Mouse (Mus musculus): ENCODE results near the gene Ache. TPM values are rescaled to one million over a fixed set of nuclear protein-coding genes. Genes with fewer than 3 reads are reported as not detected.

The Ache gene
- polyA plus RNA-seq, 1 experiment from 2014 or later: 2.3 TPM

GRCm38 (mm10) chr5:137303609-137304008, 16.3 kb downstream of the Ache start:
- Histone ChIP-seq H3K27ac (no peak overlapping the region), H3K36me3 (replicated peaks) (peaks cover 79% of the 10 kb centered on the region), H3K27me3 (ENCODE audit: poor library complexity, severe bottlenecking) (no peaks in the 10 kb centered on the region), H3K4me1 (peaks cover 54% of the 10 kb centered on the region), H3K9me3 (peaks cover under 1% of the 10 kb centered on the region; the same call in 1 of the 2 replicates), H3K4me3 (peak overlapping the region; percentile 95; the same call in 1 of the 2 replicates)
- WGBS: 90% methylated on average over 4 of the region's 4 CpGs
- no peak for DNase-seq (ENCODE audit: extremely low spot score, low spot score)

GRCm38 (mm10) chr5:137304165-137304564, 16.8 kb downstream of the Ache start:
- WGBS: 88% methylated on average over 3 of the region's 3 CpGs
- Histone ChIP-seq H3K36me3 (replicated peaks) (peaks cover 79% of the 10 kb centered on the region), H3K9me3 (peaks cover 6% of the 10 kb centered on the region; the same call in 1 of the 2 replicates), H3K27me3 (ENCODE audit: poor library complexity, severe bottlenecking) (no peaks in the 10 kb centered on the region), H3K27ac (no peak overlapping the region), H3K4me1 (peaks cover 54% of the 10 kb centered on the region), H3K4me3 (peak overlapping the region; percentile 95; the same call in 1 of the 2 replicates)
- DNase-seq (ENCODE audit: extremely low spot score, low spot score): no peak

DNA sequence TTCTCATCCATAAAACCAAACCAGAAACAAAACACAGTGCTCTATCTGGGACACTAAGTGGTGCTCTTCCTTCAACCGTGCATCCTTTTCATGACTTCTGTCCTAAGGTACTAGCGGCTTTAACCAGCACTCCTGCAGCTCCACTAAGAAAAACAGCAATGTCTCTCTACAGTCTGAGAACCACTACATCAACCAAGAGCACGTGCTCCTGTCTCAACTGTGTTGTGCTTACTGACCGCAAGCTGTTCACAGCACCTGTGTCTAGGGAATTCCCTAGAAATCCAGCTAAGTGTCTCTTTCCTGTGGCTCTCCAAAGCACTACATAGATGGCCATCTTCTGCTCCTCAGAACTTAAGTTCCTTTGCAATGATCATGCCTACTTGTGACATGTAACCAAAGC, 17.5 kb downstream of the Ache start:
- peaks cover 79% of the 10 kb centered on the region for H3K36me3 ChIP-seq (replicated peaks)

GRCm38 (mm10) chr5:137305822-137306221, 18.5 kb downstream of the Ache start:
- Histone ChIP-seq H3K9me3 (peaks cover 7% of the 10 kb centered on the region; the same call in 1 of the 2 replicates), H3K27ac (no peak overlapping the region), H3K27me3 (ENCODE audit: poor library complexity, severe bottlenecking) (no peaks in the 10 kb centered on the region), H3K4me1 (peaks cover 54% of the 10 kb centered on the region), H3K36me3 (replicated peaks) (peaks cover 79% of the 10 kb centered on the region), H3K4me3 (peak overlapping the region; percentile 95)
- WGBS: 84% methylated on average over 3 of the region's 3 CpGs
- no peak for DNase-seq (ENCODE audit: extremely low spot score, low spot score)

More for the DNA sequence above, 17.5 kb downstream of the Ache start:
- H3K27me3 ChIP-seq (ENCODE audit: poor library complexity, severe bottlenecking): no peaks in the 10 kb centered on the region
- WGBS: 83% methylated on average over 4 of the region's 4 CpGs
- H3K27ac ChIP-seq: no peak overlapping the region
- H3K4me3 ChIP-seq: peak overlapping the region; percentile 95
- DNase-seq (ENCODE audit: extremely low spot score, low spot score): no peak
- peaks cover 7% of the 10 kb centered on the region; the same call in 1 of the 2 replicates for H3K9me3 ChIP-seq
- H3K4me1 ChIP-seq: peaks cover 54% of the 10 kb centered on the region

DNA sequence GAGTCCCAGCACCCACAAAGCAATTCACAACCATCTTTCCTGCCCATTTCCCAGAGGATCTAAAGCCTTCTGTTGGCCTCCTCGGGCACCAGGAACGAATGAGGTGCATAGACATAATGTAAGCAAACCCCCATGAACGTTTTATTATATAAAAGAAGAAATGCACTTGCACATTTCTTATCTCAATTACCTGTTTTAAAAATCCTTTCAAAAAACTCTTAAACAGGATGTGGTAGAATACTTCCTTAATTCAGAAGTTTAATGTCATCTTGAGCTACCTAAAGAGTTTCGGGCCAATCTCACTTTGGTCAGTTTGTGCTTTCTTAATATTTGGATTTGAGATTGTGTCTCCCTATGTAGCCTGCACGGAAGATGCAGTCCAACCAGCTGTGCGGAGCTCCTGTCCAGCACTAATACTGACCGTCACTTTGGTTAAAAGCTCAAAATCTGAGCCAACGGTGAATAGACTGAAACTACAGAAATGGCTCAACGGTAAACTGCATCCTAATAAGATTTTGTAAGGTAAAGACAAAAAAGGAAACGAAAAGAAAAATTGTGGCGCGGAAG, 19.2 kb downstream of the Ache start:
- Histone ChIP-seq H3K4me3 (peak overlapping the region; percentile 95), H3K9me3 (peaks cover 7% of the 10 kb centered on the region; the same call in 1 of the 2 replicates), H3K36me3 (replicated peaks) (peaks cover 79% of the 10 kb centered on the region), H3K27me3 (ENCODE audit: poor library complexity, severe bottlenecking) (no peaks in the 10 kb centered on the region), H3K4me1 (peaks cover 50% of the 10 kb centered on the region), H3K27ac (peak overlapping the region; percentile 97)
- 21% methylated on average over 12 of the region's 12 CpGs for WGBS
- DNase-seq (ENCODE audit: extremely low spot score, low spot score): no peak

- Histone ChIP-seq H3K36me3 (replicated peaks) (peaks cover 79% of the 10 kb centered on the region), H3K9me3 (peaks cover 7% of the 10 kb centered on the region; the same call in 1 of the 2 replicates), H3K27me3 (ENCODE audit: poor library complexity, severe bottlenecking) (no peaks in the 10 kb centered on the region), H3K4me3 (peak within 1 kb of the TSS; percentile 95), H3K4me1 (peaks cover 52% of the 10 kb centered on the region), H3K27ac (peak within 1 kb of the TSS; percentile 97)
- WGBS: under 1% methylated on average over 69 of the region's 72 CpGs
- peak; percentile 94 for DNase-seq (ENCODE audit: extremely low spot score, low spot score)
Measured at GRCm38 (mm10) chr5:137307071-137307912, 20.0 kb downstream of the Ache start, which contains the start of gene Srrt. Gene Srrt (minus strand): TSS chr5:137307674.

GRCm38 (mm10) chr5:137308356-137308755, 21.0 kb downstream of the Ache start:
- H3K9me3 ChIP-seq: peaks cover 7% of the 10 kb centered on the region; the same call in 1 of the 2 replicates
- H3K4me1 ChIP-seq: peaks cover 60% of the 10 kb centered on the region
- peak overlapping the region; percentile 97 for H3K27ac ChIP-seq
- peaks cover 75% of the 10 kb centered on the region for H3K36me3 ChIP-seq (replicated peaks)
- WGBS: 93% methylated on average over 4 of the region's 4 CpGs
- H3K4me3 ChIP-seq: peak overlapping the region; percentile 95
- no peak for DNase-seq (ENCODE audit: extremely low spot score, low spot score)
- no peaks in the 10 kb centered on the region for H3K27me3 ChIP-seq (ENCODE audit: poor library complexity, severe bottlenecking)

DNA sequence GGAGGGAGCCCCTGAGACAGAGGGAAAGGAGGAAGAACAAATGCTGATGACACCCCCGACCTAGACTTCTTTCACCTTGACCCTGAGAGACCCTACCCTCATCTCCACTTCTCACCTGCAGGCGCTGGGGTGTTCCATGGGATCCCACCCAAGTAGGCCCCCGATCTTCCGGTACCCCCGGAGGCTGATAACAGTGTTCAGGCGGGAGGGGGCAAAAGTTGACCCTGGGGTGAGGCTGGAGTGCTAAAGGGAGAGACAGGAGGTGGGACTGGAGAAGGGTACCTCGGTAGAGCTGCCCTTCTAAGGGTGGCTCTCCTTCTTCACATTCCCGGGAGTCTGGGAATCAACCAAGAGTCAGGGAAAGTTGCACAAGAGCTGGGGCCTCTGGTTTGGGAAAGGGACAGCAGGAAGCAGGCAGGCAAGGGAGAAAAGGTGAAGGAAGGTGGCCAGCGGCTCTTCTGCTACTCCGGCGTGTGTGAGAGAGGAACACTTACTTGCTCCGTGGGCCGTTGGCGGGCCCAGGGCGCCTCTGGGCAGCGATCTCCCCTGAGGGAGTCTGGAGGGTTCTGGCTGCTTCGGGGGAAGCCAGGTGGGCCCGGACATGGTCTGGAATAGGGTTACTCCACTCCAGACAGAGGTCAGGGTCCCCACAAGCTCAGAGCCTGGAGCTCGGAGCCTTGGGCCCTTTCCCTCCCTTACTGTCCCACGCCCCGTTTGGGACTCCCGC, 26.3 kb downstream of the Ache start:
- 0 out of 2 replicates have a peak, but pooled peaks cover 6% of the 10 kb centered on the region for H3K27me3 ChIP-seq (ENCODE audit: poor library complexity, severe bottlenecking)
- peaks cover 44% of the 10 kb centered on the region for H3K4me1 ChIP-seq
- peaks cover 6% of the 10 kb centered on the region; the same call in 1 of the 2 replicates for H3K9me3 ChIP-seq
- H3K36me3 ChIP-seq (replicated peaks): peaks cover 59% of the 10 kb centered on the region
- 2% methylated on average over 22 of the region's 22 CpGs for WGBS
- H3K27ac ChIP-seq: peak overlapping the region; percentile 96
- peak overlapping the region; percentile 74 for H3K4me3 ChIP-seq
- DNase-seq (ENCODE audit: extremely low spot score, low spot score): no peak

DNA sequence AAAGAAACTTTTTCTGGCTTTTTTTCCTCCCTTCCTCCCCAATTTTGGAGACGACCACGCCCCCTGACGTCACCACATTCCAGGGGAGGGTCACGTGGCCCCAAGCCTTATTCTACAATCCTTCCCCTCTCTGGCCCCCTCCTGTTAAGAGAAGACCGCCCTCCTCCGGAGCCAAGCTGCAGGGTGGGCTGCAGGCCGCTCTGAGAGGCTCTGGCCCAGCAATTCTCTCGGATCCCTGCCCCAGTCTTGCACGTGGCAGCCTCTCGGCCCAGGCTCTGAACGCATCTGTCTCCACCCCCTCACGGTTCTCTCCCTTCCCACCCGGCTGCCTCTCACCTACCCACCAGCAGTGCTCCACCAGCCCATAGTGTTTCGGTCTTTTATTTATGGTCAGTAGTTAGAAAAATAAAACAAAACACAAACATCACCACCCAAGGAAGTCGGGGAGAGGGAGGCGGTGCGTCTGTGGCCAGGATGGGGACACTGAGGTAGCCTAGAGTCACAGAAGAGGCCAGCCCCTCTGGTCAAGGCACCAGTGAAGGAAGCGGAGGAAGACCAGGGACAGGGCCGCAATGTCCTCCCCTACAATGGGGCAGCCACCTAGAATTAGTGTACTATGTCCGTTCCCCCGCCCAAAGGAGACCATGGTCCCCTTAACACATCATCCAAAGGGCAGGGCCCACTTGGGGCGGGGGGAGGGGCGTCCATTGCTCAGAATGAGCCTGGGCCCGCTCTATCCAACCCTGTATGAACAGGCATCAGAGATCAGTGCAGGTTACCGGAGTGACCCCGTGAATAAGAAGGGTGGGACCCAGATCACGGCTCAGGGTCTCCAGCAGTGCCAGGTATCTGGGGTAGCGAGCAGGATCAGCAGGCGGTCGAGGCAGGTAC, 27.1 kb downstream of the Ache start, which contains the start of gene Trip6:
Trip6 (minus strand) TSS at position 212 of the 891 bp plus-strand sequence.
- WGBS: 9% methylated on average over 30 of the region's 30 CpGs
- peaks cover 56% of the 10 kb centered on the region for H3K36me3 ChIP-seq (replicated peaks)
- H3K9me3 ChIP-seq: no peaks in the 10 kb centered on the region
- H3K4me3 ChIP-seq: peak within 1 kb of the TSS; percentile 74
- DNase-seq (ENCODE audit: extremely low spot score, low spot score): peak; percentile 94
- 0 out of 2 replicates have a peak, but pooled peaks cover 6% of the 10 kb centered on the region for H3K27me3 ChIP-seq (ENCODE audit: poor library complexity, severe bottlenecking)
- peaks cover 44% of the 10 kb centered on the region for H3K4me1 ChIP-seq
- peak within 1 kb of the TSS; percentile 96 for H3K27ac ChIP-seq

DNA sequence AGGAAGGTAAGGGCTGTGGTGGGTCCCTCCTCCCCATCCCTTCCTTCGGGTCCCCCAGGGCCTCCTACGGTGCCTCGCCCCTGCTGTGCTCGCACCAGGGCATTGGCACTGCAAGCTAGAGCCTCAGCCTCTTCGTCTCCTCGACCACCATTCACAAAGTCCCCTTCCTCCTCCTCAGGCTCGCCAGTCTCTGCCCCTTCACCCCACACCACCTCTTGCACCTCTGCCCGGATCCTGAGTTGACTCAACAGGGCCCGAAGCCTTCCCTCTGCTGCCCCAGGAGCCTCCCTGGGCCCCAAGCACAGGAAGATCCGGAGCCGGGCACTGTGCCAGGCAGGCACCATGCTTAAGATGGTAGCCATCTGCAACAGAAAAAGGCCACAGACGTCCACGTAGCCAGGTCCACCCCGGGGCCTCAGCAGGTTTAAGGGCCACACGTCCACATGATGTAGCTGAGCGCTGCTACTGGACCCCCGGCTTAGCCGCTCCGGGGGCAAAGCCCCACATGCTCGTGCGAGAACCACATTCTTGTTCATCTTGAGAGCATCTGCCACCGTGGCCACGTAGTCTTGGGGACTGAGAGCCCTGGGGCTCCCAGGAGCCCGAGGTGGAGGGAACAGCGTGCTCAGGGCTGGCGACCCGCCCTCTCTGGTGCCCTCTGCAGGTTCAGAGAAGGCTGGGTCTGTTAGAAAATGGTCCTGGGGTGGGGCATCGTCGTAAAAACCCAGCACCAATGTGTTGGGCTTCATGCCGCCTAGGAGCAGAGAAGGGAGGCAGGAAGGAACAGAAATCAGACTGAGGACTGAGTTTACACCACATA, 28.0 kb downstream of the Ache start:
- Histone ChIP-seq H3K36me3 (replicated peaks) (peaks cover 56% of the 10 kb centered on the region), H3K9me3 (no peaks in the 10 kb centered on the region), H3K27me3 (ENCODE audit: poor library complexity, severe bottlenecking) (0 out of 2 replicates have a peak, but pooled peaks cover 6% of the 10 kb centered on the region), H3K27ac (peak overlapping the region; percentile 96), H3K4me1 (peaks cover 44% of the 10 kb centered on the region), H3K4me3 (peak overlapping the region; percentile 74)
- 38% methylated on average over 30 of the region's 30 CpGs for WGBS
- peak; percentile 49 for DNase-seq (ENCODE audit: extremely low spot score, low spot score)

GRCm38 (mm10) chr5:137317361-137317760, 30.0 kb downstream of the Ache start:
- Histone ChIP-seq H3K27me3 (ENCODE audit: poor library complexity, severe bottlenecking) (0 out of 2 replicates have a peak, but pooled peaks cover 6% of the 10 kb centered on the region), H3K4me3 (no peak overlapping the region), H3K9me3 (no peaks in the 10 kb centered on the region), H3K36me3 (replicated peaks) (peaks cover 55% of the 10 kb centered on the region), H3K27ac (no peak overlapping the region), H3K4me1 (peaks cover 34% of the 10 kb centered on the region)
- WGBS: 93% methylated on average over 8 of the region's 8 CpGs
- no peak for DNase-seq (ENCODE audit: extremely low spot score, low spot score)
